ENCODE assay signal across 30 mouse cellular contexts in the genomic region with DNA sequence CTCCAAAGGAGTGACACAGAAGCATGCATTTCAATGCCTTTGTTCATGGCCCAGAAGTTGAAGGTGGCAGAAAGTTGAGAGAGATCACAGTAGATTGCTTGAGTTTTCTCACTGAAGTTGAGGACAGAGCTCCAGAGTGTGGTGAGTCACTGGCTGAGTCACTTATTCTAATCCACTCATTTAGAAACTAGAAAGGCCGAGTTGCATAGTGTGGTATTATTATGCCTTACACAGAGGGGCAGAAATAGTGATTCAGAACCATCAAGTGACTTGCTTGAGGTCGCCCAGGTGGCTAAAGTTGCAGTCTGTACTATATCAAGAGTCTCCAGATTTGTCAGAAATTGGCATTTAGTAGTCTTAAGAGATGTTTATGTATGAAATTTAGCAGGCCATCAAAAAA.
A peak's percentile ranks its signal among the peaks of the same experiment; 100 is the strongest.
DNase-seq lines count a peak whose midpoint lies in the region; ATAC-seq and TF ChIP-seq lines count a peak whose summit lies in the region.
"Had no signal": no experiment of that assay in that cellular context is flagged by ENCODE, and none has a peak within 500 bp of the region (broad histone marks: within the 10 kb centered on the region; RNA-seq: fewer than 3 reads in every experiment).

No protein-coding gene starts in this region.

- no peak for TF ChIP-seq EP300 in stomach, postnatal 0 days (optimal IDR thresholded peaks at IDR 0.05)

- ATAC-seq in midbrain, embryonic 13.5 days = no peak
- no peak for ATAC-seq in stomach, postnatal 0 days (ENCODE audit: low FRiP score, low TSS enrichment)
- ATAC-seq: forebrain, embryonic 14.5 days; midbrain, embryonic 16.5 days had no signal

- no peak overlapping the region for H3K4me2 ChIP-seq in midbrain, embryonic 13.5 days (replicated peaks)
- H3K4me2 ChIP-seq in stomach, postnatal 0 days (replicated peaks; ENCODE audit: low read depth) = no peak overlapping the region
- H3K4me2 ChIP-seq: heart, embryonic 13.5 days; hindbrain, embryonic 13.5 days; limb, embryonic 15.5 days; lung, embryonic 14.5 days; neural tube, embryonic 15.5 days had no signal

- H3K4me1 ChIP-seq in midbrain, embryonic 13.5 days (replicated peaks) = no peaks in the 10 kb centered on the region
- no peaks in the 10 kb centered on the region for H3K4me1 ChIP-seq in stomach, postnatal 0 days (replicated peaks; ENCODE audit: control insufficient read depth, insufficient read depth)
- H3K4me1 ChIP-seq: hindbrain, embryonic 13.5 days; limb, embryonic 15.5 days; neural tube, embryonic 15.5 days had no signal

- H3K27me3 ChIP-seq in midbrain, embryonic 13.5 days = no peaks in the 10 kb centered on the region
- no peaks in the 10 kb centered on the region for H3K27me3 ChIP-seq in stomach, postnatal 0 days (ENCODE audit: control insufficient read depth, insufficient read depth, low read length)
- H3K27me3 ChIP-seq: heart, embryonic 13.5 days; hindbrain, embryonic 13.5 days; limb, embryonic 15.5 days; neural tube, embryonic 15.5 days had no signal

- DNase-seq in right cerebral cortex, adult 18-20 months = peak; percentile 37
- no peak for DNase-seq in right cerebral cortex, postnatal 14 days
- DNase-seq in Muller cell, postnatal 12 days (ENCODE audit: inconsistent ontology term) = peak; percentile 64
- peak; percentile 35 for DNase-seq in induced T-regulatory cell, adult 2 months (ENCODE audit: low read depth)
- DNase-seq in heart, postnatal 10 days = no peak
- DNase-seq in stomach, postnatal 0 days (ENCODE audit: low spot score) = no peak
- DNase-seq: adrenal gland, postnatal 14 days; B cell, adult 2 months; cerebellum, adult 8-10 months; cerebellum, postnatal 36 days; embryo, embryonic 11 days; gastrocnemius, postnatal 14 days; heart, adult 11 months; heart, postnatal 36 days; kidney, adult 8-10 months; kidney, postnatal 10 days; lung, embryonic 14.5 days; lung, postnatal 36 days; right cerebral cortex, postnatal 4 days; thymus, adult 18-20 months; thymus, postnatal 36 days had no signal

- no peaks in the 10 kb centered on the region for H3K36me3 ChIP-seq in midbrain, embryonic 13.5 days
- no peaks in the 10 kb centered on the region for H3K36me3 ChIP-seq in stomach, postnatal 0 days (ENCODE audit: control insufficient read depth, insufficient read depth, low read length)
- H3K36me3 ChIP-seq: hindbrain, embryonic 13.5 days; limb, embryonic 15.5 days; neural tube, embryonic 15.5 days had no signal

- H3K9me3 ChIP-seq in midbrain, embryonic 13.5 days = peaks cover 6% of the 10 kb centered on the region; the same call in 1 of the 2 replicates
- H3K9me3 ChIP-seq in stomach, postnatal 0 days (ENCODE audit: control insufficient read depth, low read length) = no peaks in the 10 kb centered on the region
- H3K9me3 ChIP-seq: limb, embryonic 15.5 days; neural tube, embryonic 15.5 days had no signal

- H3K9ac ChIP-seq in midbrain, embryonic 13.5 days (replicated peaks) = no peak overlapping the region
- no peak overlapping the region for H3K9ac ChIP-seq in stomach, postnatal 0 days (ENCODE audit: low read length)
- H3K9ac ChIP-seq: heart, embryonic 13.5 days; hindbrain, embryonic 13.5 days; limb, embryonic 15.5 days; liver, embryonic 14.5 days; lung, embryonic 14.5 days; neural tube, embryonic 15.5 days had no signal

- no peak overlapping the region for H3K27ac ChIP-seq in midbrain, embryonic 13.5 days
- H3K27ac ChIP-seq in stomach, postnatal 0 days (replicated peaks) = no peak overlapping the region
- H3K27ac ChIP-seq: heart, embryonic 13.5 days; hindbrain, embryonic 13.5 days; left cerebral cortex, adult 2 months; limb, embryonic 15.5 days; liver, embryonic 14.5 days; neural tube, embryonic 15.5 days had no signal

- 81% methylated on average over 2 of the region's 2 CpGs for WGBS in midbrain, embryonic 13.5 days
- WGBS in stomach, postnatal 0 days = 47% methylated on average over 2 of the region's 2 CpGs

- TF ChIP-seq CTCF in stomach, postnatal 0 days (IDR thresholded peaks at IDR 0.05; ENCODE audit: low read depth) = no peak

- intact Hi-C loops in heart, postnatal 10 days (cut with DNase I) = no loop called here

- no peak overlapping the region for H3K4me3 ChIP-seq in midbrain, embryonic 13.5 days (replicated peaks)
- H3K4me3 ChIP-seq in stomach, postnatal 0 days (ENCODE audit: low read depth, low read length) = no peak overlapping the region
- H3K4me3 ChIP-seq: heart, embryonic 13.5 days; hindbrain, embryonic 13.5 days; left cerebral cortex, adult 2 months; limb, embryonic 15.5 days; neural tube, embryonic 15.5 days had no signal

Comparison
In these comparisons a context has a peak if more than half of its experiments do, and no peak if none do; other contexts are left out.
1. DNase-seq: peak in right cerebral cortex, adult 18-20 months (single experiment), Muller cell, postnatal 12 days (single experiment) and induced T-regulatory cell, adult 2 months (single experiment); none in right cerebral cortex, postnatal 14 days (single experiment), heart, postnatal 10 days (0 of 2) and stomach, postnatal 0 days (single experiment).